Mouse (Mus musculus): ENCODE measurements around the gene Rbm5.

DNA sequence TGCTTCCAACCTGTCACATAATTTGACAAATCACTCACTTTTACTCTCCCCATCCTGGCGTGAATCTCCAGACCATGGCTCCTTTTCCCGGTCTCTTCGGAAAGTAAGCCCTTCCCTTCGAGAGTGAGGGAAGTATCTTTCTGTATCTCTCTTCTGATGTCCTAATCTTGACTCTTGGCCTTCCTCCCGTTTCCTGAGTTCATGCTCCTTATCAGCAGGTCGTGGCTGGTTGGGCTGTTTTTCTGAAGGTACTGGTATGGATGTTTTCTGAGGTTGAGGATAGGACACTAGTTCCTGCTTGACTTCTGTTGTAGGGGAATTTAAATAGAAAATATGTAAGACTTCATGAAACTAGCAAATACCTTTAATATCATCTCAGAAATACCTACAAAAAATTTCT is 20.9 kb upstream of the Rbm5 start:
- TF ChIP-seq CTCF (IDR thresholded peaks at IDR 0.05) (no peak), EP300 (IDR thresholded peaks at IDR 0.05) (no peak)
